Mouse (Mus musculus) adrenal gland, adult (tissue): ENCODE measurements around the gene Olfr31.

Experiments used
- DNase-seq, 2 experiments: peaks; one replicate each; pipeline ENCODE4 v3.0.0; 2022 to 2023; ENCODE audit warnings: low spot score in 1 of 2; ENCODE audit not compliant: inconsistent age in 2 of 2

Olfr31 gene

GRCm38 (mm10) chr14:14322528-14322927, at the start of gene Olfr31:
Olfr31 (plus strand) TSS chr14:14322828.
- DNase-seq: no peak

DNA sequence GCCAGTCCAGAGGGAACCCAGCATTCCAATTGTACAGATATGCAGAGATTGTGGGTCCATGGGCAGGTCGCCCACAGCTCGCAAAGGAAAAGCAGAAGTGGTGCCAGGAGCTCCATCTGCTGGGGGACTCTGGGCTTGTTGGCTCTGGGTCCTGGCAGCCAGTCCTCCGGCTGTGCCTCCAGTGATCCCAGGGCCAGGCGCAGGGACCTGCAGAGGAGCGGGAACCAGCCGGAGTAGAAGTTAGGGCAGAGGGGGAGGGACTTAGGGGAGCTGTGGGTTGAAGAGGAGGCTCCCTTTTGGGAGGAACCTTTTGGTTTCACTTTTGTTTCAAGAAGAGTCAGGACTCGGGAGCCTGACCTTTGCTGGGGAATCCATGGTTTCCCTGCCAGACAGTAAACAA, 28.2 kb upstream of the Olfr31 start:
- DNase-seq: peak; percentile 53 to 83

DNA sequence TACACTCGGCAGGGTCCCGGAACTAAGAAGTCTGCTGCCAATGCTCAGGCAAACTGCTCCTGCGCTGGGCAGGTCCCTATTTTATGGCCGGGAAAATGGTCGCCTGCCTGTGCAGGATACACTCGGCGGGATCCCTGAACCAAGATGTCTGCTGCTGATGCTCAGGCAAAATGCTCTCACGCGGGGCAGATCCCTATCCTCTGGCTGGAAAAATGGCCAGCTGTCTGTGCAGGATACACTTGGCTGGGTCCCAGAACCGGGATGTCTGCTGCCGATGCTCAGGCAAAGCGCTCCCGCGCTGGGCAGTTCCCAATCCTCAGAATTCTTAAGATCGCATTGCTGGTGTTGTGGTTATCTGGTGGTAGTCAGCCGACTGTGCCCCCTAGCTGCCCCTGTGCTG, 13.7 kb upstream of the Olfr31 start:
- no peak for DNase-seq

- DNase-seq: no peak
Measured at GRCm38 (mm10) chr14:14309416-14309815, 13.2 kb upstream of the Olfr31 start.

DNA sequence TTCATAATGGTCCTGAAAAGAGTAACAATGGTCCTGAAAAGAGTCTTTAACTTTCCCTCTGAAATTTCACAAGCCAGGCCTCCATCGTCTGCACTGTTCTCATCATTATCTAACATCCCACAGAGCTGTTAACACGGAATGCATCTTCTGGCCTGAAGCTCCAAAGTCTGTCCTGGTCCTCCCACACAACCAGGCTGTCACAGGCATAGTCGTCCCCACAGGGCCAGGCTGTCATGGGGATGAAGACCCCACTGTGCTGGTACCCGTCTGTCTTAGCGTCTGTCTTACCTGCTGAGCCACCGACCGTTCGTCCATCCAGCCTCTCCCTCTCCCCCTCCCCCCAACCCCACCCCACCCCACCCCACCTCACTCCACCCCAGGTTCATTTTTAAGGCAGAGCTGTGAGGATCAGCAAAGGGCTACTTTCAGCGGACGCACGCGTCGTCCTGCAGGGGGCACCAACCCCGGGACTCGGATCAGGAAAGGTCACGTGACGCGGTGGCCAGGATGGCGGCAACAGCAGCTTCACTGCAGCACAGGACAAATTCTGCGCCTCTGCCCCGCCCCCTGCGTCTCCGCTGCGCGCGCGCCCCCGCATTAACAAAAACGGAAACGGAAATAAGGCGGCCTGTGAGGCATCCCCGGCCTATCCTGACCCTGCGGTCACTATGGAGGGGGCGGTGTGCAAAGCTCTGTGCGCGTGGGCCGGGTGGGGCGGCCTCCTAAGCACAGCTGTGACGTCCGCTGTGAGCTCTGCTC, 22.7 kb downstream of the Olfr31 start:
- peak; percentile 92 to 96 for DNase-seq

- peak; percentile 77 to 91 for DNase-seq
Measured at GRCm38 (mm10) chr14:14345948-14346812, 23.6 kb downstream of the Olfr31 start, which contains the start of gene Il3ra. Il3ra (plus strand) TSS chr14:14346275.

GRCm38 (mm10) chr14:14346813-14347100, 24.1 kb downstream of the Olfr31 start:
- peak in 1 of 2 experiments; percentile 47 for DNase-seq

DNA sequence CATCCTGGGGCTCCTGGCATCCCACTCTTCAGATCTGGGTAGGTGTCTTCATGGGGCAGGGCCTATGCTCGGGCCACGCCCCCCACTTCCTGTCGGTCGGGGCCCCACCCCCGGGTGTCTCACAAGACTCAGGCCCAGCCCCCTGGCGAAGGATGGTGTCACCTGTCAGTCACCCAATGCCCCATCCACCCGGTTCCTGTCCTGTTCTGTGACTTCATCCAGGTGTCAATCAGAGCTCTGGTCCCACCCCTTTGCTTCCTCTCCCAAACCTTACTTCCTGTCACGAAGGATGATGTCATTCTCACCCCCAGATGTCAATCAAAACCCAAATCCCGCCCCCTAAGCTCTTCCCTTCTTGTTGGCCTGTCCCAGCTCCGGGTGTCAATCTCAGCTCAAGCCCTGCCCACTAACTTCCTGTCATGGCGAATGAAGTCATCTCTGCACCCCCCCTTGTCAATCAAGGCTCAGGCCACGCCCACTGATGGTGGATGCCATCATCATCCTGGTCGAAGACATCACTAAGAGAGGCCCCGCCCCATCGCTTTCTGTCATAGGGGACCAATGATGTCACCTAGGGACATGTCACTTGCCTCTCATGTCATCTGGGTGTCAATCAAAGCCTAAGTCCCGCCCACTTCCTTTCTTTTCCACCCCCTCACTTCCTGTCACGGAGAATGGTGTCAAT, 24.7 kb downstream of the Olfr31 start:
- peak; percentile 48 to 68 for DNase-seq

DNA sequence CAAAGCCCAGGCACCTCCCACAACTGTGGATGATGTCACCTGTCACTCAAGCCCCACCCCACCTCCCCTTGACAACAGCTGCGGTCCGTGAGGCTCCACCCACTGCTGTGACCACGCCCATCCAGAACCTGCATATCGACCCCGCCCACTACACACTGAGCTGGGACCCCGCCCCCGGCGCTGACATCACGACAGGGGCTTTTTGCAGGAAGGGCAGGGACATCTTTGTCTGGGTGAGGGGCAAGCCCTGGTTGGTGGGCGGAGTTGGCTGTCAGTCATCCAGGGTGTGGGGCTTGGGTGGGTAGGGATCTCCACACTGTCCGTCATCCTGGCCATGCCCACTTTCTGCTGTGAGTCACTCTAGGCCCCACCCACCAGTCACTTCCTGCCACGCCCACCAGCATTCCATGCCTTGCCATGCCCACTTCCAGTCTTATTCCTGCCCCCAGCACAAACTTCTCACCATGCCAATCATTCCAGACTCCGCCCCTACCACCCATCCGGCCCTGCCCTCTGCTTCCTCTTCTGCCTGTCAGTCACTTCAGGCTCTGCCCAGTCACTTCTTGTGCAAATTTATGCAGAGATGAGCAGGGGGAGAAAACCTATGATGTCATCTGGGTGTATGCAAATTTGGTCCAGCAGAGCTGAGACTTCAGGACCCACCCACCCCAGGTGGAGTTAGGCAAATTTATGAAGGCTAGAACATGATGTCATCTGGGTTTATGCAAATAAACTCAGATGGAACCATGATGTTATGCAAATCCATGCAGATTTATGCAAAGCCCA, 25.4 kb downstream of the Olfr31 start:
- peak; percentile 53 to 59 for DNase-seq

DNA sequence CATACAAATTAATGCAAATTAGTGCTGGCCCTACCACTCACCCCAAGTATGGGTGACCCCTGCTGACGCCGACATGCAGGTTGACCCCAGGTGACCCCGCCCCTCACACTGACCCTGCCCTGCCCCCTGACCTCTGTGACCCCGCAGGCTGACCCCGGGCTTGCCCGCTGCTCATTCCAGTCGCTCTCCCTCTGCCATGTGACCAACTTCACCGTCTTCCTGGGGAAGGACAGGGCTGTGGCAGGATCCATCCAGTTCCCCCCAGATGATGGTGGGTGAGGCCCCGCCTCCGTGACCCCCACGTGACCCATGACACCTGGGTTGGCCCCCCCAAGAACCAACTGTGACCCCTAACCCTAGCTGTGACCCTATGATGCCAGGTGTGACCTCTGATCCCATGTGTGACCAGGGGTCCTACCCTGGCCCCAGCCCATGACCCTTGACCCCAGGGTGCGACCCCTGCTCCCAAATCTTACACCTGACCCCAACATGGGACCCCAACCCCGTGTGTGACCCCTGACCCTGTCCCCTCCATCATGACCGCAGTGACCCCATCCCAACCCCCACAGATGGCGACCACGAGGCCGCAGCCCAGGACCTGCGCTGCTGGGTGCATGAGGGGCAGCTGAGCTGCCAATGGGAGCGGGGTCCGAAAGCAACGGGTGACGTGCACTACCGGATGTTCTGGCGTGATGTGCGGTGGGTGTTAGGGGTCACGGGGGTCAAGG, 26.2 kb downstream of the Olfr31 start:
- DNase-seq: peak; percentile 29 to 59

DNA sequence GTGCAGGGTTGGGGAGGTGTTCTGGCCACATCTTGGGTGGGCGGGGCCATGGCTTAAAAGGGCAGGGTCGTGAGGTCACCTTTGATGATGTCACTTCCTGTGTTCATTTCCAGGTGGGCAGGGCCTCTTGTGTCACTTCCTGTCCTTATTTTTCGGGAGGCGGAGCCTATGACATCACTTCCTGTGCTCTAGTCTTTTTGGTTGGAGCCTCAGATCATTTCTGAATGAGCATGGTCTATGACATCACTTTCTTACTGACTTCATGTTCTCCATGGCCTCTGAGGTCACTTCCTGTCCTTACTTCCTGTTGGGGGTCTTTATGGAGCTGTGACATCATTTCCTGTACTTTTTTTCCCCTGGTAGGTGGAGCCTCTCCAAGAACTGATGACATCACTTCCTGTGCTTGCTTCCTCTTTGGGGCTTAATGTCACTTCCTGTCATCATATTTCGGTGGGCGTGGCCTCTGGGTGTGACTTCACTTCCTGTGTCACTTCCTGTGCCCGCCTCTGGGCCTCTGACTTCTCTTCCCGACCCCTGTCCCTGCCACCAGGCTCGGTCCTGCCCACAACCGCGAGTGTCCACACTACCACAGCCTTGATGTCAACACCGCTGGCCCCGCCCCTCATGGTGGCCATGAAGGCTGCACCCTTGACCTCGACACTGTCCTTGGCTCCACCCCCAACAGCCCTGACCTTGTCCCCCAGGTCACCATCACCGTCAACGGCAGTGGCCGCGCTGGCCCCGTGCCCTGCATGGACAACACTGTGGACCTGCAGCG, 27.0 kb downstream of the Olfr31 start:
- DNase-seq: peak; percentile 24 to 42

DNA sequence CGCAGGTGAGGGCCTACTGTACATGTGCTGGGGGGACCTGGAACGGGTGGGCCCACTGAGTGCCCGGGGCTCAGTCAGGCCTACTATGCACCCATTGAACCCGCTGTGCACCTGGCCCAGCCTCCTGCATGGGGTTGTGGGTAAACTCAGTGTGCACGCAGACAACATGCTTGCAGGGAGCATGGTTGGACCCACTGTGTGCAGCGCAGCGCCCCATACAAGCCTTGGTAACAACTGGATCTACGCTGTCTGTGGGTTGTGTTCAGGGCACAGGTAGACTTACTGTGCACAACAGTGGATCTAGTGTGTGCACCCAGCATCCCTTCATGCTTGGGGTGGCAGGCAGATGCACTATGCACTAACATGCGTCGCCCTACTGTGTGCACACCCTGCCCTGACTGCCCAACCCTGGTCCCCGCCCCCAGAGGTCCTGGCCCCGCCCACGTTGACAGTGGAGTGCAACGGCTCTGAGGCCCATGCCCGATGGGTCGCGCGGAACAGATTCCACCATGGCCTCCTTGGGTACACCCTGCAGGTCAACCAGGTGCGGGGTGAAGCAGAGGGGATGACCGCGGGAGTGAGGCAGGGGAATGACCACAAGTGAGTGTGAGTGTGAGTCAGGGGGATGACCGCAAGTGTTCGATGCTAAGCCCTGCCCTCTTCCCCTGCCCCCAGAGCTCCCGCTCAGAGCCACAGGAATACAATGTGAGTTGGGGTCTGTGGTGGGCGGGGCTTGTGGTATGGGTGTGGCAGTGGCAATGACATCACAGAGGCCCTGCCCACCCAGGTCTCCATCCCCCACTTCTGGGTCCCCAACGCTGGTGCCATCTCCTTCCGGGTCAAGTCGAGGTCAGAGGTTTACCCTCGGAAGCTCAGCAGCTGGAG, 27.9 kb downstream of the Olfr31 start:
- DNase-seq: peak; percentile 17 to 27

DNA sequence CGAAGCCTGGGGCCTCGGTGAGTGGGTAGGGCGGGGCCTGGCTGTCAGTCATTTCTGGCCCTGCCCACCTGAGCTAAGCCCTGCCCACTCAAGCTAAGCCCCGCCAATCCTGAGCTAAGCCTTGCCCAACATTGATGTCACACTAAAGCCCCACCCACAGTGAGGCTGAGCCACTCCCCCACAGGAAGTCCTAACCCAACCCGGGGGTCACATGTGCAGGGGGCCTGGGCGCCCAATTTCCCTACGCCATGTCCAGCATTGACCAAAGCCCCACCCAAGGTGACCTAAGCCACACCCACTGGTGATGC, 28.5 kb downstream of the Olfr31 start:
- DNase-seq: no peak

DNA sequence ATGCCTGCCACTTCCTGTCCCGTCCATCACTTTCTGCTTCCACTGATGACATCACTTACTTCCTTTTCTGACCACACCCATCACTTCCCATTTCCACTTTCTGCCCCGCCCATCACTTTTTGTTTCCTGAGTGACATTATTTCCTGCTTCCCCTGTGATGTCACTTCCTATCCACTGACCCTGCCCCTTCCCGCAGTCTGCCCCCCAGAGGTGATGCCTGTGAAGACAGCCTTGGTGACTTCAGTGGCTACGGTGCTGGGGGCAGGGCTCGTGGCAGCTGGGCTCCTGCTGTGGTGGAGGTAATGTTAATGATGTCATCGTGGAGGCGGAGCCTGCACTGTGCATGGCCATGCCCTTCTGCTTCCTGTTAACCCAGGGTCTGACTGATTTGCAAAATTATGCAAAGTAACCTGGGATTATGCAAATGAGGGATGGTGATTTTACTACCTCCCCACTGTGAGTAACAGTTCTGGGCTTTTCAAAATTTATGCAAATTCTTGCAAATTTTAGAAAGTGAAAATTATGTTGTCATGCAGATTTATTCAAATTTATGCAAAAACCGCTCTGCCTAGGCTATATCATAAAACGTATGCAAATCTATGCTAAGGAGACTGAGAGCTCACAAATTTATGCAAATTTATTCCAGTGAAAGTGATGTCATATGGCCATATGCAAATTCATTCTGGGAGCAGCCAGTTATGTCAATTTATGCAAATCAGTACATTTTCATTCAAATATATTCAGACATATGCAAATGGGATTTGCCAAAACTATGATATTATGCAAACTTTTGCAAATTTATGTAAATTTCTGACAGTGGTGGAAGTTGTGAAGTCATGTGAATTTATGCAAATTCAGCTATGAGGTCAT, 29.3 kb downstream of the Olfr31 start:
- peak in 1 of 2 experiments; percentile 22 for DNase-seq

- DNase-seq: no peak
Measured at GRCm38 (mm10) chr14:14352606-14353005, 30.0 kb downstream of the Olfr31 start.

DNA sequence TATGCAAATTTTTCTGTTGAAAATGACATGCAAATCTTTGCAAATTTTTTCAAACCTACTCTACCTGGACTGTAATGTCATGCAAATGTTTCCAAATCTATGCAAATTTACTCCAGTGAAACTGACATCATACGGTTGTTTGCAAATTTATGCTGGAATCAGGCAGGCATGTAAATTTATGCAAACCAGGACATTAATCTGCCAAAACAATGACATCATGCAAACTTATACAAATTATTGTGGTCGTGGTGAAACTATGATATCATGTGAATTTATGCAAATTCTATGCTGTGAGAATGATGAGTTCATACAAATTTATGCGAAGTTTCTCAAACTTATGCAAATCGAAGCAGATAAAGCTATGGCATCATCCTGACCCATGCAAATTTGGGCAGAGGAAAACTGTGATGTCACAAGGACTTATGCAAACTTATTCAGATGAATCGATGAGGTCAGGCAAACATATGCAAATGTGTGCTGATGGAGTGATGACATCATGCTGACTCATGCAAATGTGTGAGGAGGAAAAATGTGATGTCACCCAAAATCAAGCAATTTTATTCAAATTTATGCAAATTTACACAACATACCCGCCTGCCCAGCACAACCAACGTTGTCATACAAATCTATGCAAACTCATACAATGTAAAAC, 30.6 kb downstream of the Olfr31 start:
- DNase-seq: no peak
